Mouse (Mus musculus): ENCODE results near the gene Cc2d2a. TPM values are rescaled to one million over a fixed set of nuclear protein-coding genes. Genes with fewer than 3 reads are reported as not detected.

Cc2d2a gene
- polyA plus RNA-seq, 1 experiment from 2014 or later, result 9.2 TPM

DNA sequence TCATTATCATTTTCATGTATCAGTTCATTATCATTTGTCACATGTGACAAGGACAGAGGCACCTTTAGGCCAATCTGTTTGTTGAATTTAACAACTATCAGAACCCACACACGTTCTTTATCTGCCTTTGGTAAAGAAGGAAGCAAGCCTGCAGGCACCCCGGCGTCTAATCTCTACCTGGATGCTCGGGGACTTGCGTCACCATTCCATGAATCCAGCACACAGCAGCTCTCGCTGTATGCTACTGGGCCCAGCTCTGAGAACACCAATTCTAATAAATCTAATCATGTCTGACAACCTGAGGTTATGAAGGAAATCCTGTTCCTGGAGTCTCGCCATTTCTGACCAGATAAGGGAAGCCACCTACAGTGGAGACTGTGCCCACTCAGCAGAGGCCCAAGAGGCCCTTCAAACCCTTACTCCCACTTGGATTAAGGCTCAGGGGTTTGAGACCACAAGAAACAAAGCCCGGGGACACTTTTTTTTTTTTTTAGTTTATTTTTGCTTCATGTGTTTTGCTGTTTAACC lies 7.0 kb downstream of the Cc2d2a start:
- Histone ChIP-seq H3K9ac (no peak overlapping the region), H3K4me3 (no peak overlapping the region), H3K27ac (0 out of 2 replicates have a peak overlapping the region, but pooled peaks have one; percentile 27), H3K9me3 (replicated peaks) (no peaks in the 10 kb centered on the region), H3K4me1 (replicated peaks) (peaks cover 37% of the 10 kb centered on the region), H3K4me2 (no peak overlapping the region), H3K27me3 (no peaks in the 10 kb centered on the region), H3K36me3 (peaks cover 2% of the 10 kb centered on the region; the same call in 1 of the 2 replicates)
- 42% methylated on average over 8 of the region's 8 CpGs for WGBS
- ATAC-seq (replicated peaks; ENCODE audit: insufficient number of reproducible peaks, insufficient read depth, low FRiP score, low read depth), result no peak

DNA sequence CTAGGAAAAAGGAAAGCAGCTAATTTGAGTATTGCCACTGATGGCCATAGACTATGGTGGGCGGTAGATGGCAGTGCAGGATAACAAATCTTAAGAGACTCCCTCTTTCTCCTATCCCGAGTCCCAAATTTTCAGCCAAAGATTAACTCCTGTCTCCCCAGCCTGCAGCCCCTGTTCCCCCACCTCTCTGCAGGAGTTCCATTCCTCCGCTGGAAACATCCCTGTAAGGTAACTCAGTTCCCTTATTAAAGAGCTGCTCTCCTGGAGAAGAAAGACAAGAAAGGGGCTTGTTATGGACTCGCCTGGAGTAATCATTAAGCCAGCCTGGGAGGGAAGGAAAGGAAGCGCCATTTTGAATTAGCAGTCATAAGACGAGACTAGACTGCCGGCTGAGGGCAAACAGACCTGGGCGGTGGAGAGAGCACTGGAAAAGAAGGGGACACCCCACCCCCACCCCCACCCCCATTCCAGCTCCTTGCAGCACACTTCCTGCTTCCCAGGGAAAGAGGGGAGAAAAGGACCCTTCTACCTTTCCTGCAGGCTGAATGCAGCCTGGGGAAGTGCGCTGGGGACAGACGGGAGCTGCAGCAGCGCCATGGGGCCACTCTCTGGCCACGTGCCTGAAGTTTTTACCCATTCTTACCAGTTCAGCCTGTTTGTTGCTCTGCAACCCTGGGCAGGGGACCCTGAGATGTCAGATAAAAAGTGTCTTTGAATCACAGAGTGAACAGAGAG lies 10.2 kb downstream of the Cc2d2a start:
- Histone ChIP-seq H3K9me3 (replicated peaks) (no peaks in the 10 kb centered on the region), H3K27ac (peak overlapping the region; percentile 80), H3K9ac (peak overlapping the region; percentile 65), H3K4me1 (replicated peaks) (peaks cover 28% of the 10 kb centered on the region), H3K27me3 (no peaks in the 10 kb centered on the region), H3K4me2 (peak overlapping the region; percentile 76), H3K36me3 (peaks cover 15% of the 10 kb centered on the region), H3K4me3 (peak overlapping the region; percentile 60)
- ATAC-seq (replicated peaks; ENCODE audit: insufficient number of reproducible peaks, insufficient read depth, low FRiP score, low read depth), result peak; percentile 78
- under 1% methylated on average over 12 of the region's 12 CpGs for WGBS

DNA sequence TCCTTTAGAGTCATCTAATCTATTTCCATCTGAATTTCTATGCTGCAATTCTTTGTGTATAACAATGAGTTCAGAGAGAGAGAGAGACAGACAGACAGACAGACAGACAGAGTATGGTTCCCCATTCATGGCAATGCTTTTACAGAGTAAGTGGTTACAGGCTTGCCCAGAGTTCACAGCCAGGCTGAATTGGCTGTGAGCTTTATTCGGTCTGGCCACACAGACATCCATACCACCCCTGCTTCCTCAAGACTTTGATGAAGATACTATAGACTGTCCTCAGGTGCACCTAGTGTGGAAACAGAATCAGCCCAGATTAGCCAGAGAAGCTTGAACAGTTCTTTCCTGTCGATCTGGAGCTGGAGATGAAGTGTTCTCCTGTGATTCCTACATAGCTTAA lies 10.9 kb downstream of the Cc2d2a start:
- Histone ChIP-seq H3K27ac (peak overlapping the region; percentile 80), H3K36me3 (peaks cover 15% of the 10 kb centered on the region), H3K4me2 (peak overlapping the region; percentile 76), H3K4me3 (peak overlapping the region; percentile 60), H3K27me3 (no peaks in the 10 kb centered on the region), H3K9me3 (replicated peaks) (no peaks in the 10 kb centered on the region), H3K9ac (peak overlapping the region; percentile 65), H3K4me1 (replicated peaks) (peaks cover 22% of the 10 kb centered on the region)
- ATAC-seq (replicated peaks; ENCODE audit: insufficient number of reproducible peaks, insufficient read depth, low FRiP score, low read depth), result no peak
- WGBS, result 70% methylated on average over 2 of the region's 2 CpGs

- Histone ChIP-seq H3K27me3 (no peaks in the 10 kb centered on the region), H3K36me3 (peaks cover 91% of the 10 kb centered on the region), H3K27ac (no peak overlapping the region), H3K9me3 (replicated peaks) (no peaks in the 10 kb centered on the region), H3K4me3 (no peak overlapping the region), H3K4me1 (replicated peaks) (no peaks in the 10 kb centered on the region), H3K9ac (no peak overlapping the region), H3K4me2 (no peak overlapping the region)
- WGBS, result 87% methylated on average over 5 of the region's 5 CpGs
- ATAC-seq (replicated peaks; ENCODE audit: insufficient number of reproducible peaks, insufficient read depth, low FRiP score, low read depth), result no peak
Measured at GRCm38 (mm10) chr5:43685466-43685865, 23.3 kb downstream of the Cc2d2a start.

- ATAC-seq (replicated peaks; ENCODE audit: insufficient number of reproducible peaks, insufficient read depth, low FRiP score, low read depth), result no peak
- H3K4me1 ChIP-seq (replicated peaks), result no peaks in the 10 kb centered on the region
- no peak overlapping the region for H3K4me3 ChIP-seq
- 80% methylated on average over 4 of the region's 4 CpGs for WGBS
- no peaks in the 10 kb centered on the region for H3K9me3 ChIP-seq (replicated peaks)
- H3K36me3 ChIP-seq, result peaks cover 78% of the 10 kb centered on the region
- no peak overlapping the region for H3K9ac ChIP-seq
- no peaks in the 10 kb centered on the region for H3K27me3 ChIP-seq
- H3K4me2 ChIP-seq, result no peak overlapping the region
- H3K27ac ChIP-seq, result no peak overlapping the region
Measured at GRCm38 (mm10) chr5:43692489-43692888, 30.3 kb downstream of the Cc2d2a start.

GRCm38 (mm10) chr5:43697133-43697532 lies 35.0 kb downstream of the Cc2d2a start:
- 88% methylated on average over 3 of the region's 3 CpGs for WGBS

DNA sequence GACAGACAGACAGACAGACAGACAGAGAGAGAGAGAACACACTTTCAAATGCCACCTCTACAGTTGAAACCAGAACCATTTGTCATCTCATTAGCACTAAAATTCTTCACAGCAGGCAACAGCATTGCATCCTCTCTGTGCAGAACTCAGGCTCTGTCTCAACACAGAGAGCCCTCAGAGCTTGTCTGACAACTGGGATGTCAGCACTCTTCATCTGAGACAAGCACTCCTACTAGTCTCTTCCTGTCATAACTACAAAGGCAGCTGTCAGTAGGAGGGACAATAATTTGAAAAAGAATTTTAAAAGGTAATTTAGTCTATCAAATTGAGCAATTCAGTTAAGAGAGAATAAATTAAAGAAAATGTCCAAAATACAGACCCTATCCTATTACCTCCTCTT lies 37.1 kb downstream of the Cc2d2a start:
- Histone ChIP-seq H3K9ac (no peak overlapping the region), H3K4me1 (replicated peaks) (no peaks in the 10 kb centered on the region), H3K4me3 (no peak overlapping the region), H3K4me2 (no peak overlapping the region), H3K36me3 (peaks cover 82% of the 10 kb centered on the region), H3K27ac (no peak overlapping the region), H3K27me3 (no peaks in the 10 kb centered on the region), H3K9me3 (replicated peaks) (no peaks in the 10 kb centered on the region)
- ATAC-seq (replicated peaks; ENCODE audit: insufficient number of reproducible peaks, insufficient read depth, low FRiP score, low read depth), result no peak

More at GRCm38 (mm10) chr5:43697133-43697532, 35.0 kb downstream of the Cc2d2a start:
- Histone ChIP-seq H3K4me2 (no peak overlapping the region), H3K36me3 (peaks cover 75% of the 10 kb centered on the region), H3K9ac (no peak overlapping the region), H3K4me1 (replicated peaks) (no peaks in the 10 kb centered on the region), H3K27me3 (no peaks in the 10 kb centered on the region), H3K9me3 (replicated peaks) (no peaks in the 10 kb centered on the region), H3K27ac (no peak overlapping the region), H3K4me3 (no peak overlapping the region)
- ATAC-seq (replicated peaks; ENCODE audit: insufficient number of reproducible peaks, insufficient read depth, low FRiP score, low read depth), result no peak

DNA sequence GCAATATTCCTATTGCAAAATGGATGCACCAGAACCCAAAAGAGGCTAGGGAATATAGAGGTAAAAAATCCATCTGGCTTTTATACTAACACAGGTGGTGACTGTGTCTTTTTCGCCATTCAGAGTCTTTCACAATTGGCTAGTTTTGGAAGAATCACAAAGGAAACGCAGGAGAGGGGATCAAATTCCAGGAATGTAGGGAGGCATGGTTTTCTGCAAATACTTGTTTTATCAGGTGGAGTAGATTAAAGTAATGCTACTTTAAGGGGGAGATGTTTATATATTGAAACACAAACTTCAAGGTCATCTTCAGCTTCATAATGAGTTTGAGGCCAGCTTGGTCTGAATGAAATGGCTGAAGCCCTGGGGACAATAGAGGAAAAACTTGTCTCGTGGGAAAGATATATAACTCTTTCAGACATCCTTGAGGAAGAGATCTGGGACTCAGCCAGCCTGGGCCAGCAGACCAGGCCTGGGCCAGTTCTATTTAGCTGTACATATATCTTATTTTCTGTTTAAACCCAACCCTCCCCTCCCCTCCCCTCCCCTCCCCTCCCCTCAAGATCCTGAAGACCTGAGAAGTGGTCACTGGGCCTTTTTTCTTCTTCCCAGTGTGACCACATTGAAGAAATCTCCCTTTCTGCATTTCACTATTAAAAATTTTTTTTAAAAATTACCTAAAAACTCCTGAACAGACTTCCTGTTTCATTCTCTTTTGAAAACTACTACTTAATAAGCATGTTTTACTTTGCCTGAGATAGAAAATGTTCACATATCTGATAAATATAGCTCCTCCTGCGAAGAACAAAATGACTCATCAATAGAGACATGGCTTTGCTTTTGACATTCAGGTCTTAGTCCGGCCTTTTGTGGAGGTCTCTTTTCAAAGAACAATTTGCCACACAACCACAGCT lies 59.6 kb downstream of the Cc2d2a start:
- Histone ChIP-seq H3K27ac (no peak overlapping the region), H3K4me1 (replicated peaks) (no peaks in the 10 kb centered on the region)

DNA sequence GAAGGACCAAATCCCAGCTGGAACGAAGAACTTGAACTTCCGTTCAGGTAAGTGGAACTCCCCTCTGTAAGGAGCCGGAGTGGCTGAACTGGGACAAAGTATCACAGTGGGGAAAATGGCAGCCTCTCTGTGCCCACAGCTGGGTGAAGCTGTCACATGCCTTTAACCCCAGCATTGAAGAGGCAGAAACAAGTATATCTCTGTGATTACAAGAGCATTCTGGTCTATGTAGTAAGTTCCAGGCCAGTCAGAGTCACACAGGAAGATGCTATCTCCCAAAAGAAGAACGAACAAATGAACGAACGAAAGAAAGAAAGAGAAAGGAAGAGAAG lies 60.3 kb downstream of the Cc2d2a start:
- Histone ChIP-seq H3K36me3 (peaks cover 51% of the 10 kb centered on the region), H3K4me3 (no peak overlapping the region), H3K27ac (no peak overlapping the region), H3K27me3 (no peaks in the 10 kb centered on the region), H3K9ac (no peak overlapping the region), H3K9me3 (replicated peaks) (no peaks in the 10 kb centered on the region), H3K4me2 (no peak overlapping the region), H3K4me1 (replicated peaks) (no peaks in the 10 kb centered on the region)
- 89% methylated on average over 6 of the region's 6 CpGs for WGBS
- ATAC-seq (replicated peaks; ENCODE audit: insufficient number of reproducible peaks, insufficient read depth, low FRiP score, low read depth), result no peak

More for the DNA sequence above, 59.6 kb downstream of the Cc2d2a start:
- Histone ChIP-seq H3K9ac (no peak overlapping the region), H3K36me3 (peaks cover 45% of the 10 kb centered on the region), H3K9me3 (replicated peaks) (no peaks in the 10 kb centered on the region), H3K4me2 (no peak overlapping the region), H3K4me3 (no peak overlapping the region), H3K27me3 (no peaks in the 10 kb centered on the region)
- 70% methylated on average over 5 of the region's 5 CpGs for WGBS
- ATAC-seq (replicated peaks; ENCODE audit: insufficient number of reproducible peaks, insufficient read depth, low FRiP score, low read depth), result no peak

GRCm38 (mm10) chr5:43723830-43724229 lies 61.7 kb downstream of the Cc2d2a start:
- H3K27ac ChIP-seq, result no peak overlapping the region
- no peak overlapping the region for H3K4me3 ChIP-seq
- H3K4me1 ChIP-seq (replicated peaks), result 0 out of 2 replicates have a peak, but pooled peaks cover 3% of the 10 kb centered on the region
- ATAC-seq (replicated peaks; ENCODE audit: insufficient number of reproducible peaks, insufficient read depth, low FRiP score, low read depth), result no peak
- peaks cover 41% of the 10 kb centered on the region; the same call in 1 of the 2 replicates for H3K36me3 ChIP-seq
- H3K9me3 ChIP-seq (replicated peaks), result no peaks in the 10 kb centered on the region
- H3K27me3 ChIP-seq, result no peaks in the 10 kb centered on the region
- WGBS, result 85% methylated on average over 7 of the region's 7 CpGs
- no peak overlapping the region for H3K9ac ChIP-seq
- no peak overlapping the region for H3K4me2 ChIP-seq

GRCm38 (mm10) chr5:43728375-43729165 lies 66.4 kb downstream of the Cc2d2a start:
- H3K4me2 ChIP-seq, result no peak overlapping the region
- no peaks in the 10 kb centered on the region for H3K9me3 ChIP-seq (replicated peaks)
- no peak overlapping the region for H3K27ac ChIP-seq
- WGBS, result 51% methylated on average over 11 of the region's 11 CpGs
- H3K27me3 ChIP-seq, result no peaks in the 10 kb centered on the region
- no peak for ATAC-seq (replicated peaks; ENCODE audit: insufficient number of reproducible peaks, insufficient read depth, low FRiP score, low read depth)
- H3K9ac ChIP-seq, result no peak overlapping the region
- H3K4me1 ChIP-seq (replicated peaks), result 0 out of 2 replicates have a peak, but pooled peaks cover 3% of the 10 kb centered on the region
- no peak overlapping the region for H3K4me3 ChIP-seq
- H3K36me3 ChIP-seq, result peaks cover 35% of the 10 kb centered on the region; the same call in 1 of the 2 replicates

Data from heart, embryonic 15.5 days (tissue).